Mouse (Mus musculus) CH12.LX (cell line): ENCODE results near the gene Gm13539. TPM values are rescaled to one million over a fixed set of nuclear protein-coding genes. Genes with fewer than 3 reads are reported as not detected.
"Not testable (repeated sequence)": the region's sequence is repeated elsewhere in the genome, so short reads cannot be mapped to it uniquely, and the experiment has no call there.

Experiments used
- DNase-seq: peaks from one replicate; pipeline ENCODE4 v3.0.0-alpha.2; 2013; ENCODE audit errors: extremely low read depth
- H3K27ac ChIP-seq: 2 replicates; pipeline ENCODE4 v1.5.1; 2012; ENCODE audit warnings: low read depth, mild to moderate bottlenecking, control low read depth, moderate library complexity; ENCODE audit not compliant: insufficient read depth
- H3K27me3 ChIP-seq: replicated peaks from 2 replicates; pipeline ENCODE3; 2012; ENCODE audit warnings: inconsistent platforms
- H3K36me3 ChIP-seq, 2 experiments: replicated peaks in 1 of 2; 2 replicates each; pipeline versions ENCODE3 to v1.6.1; 2012; ENCODE audit warnings: inconsistent platforms in 1 of 2, low read length in 1 of 2, mild to moderate bottlenecking in 1 of 2, mixed read lengths in 1 of 2, moderate library complexity in 1 of 2; ENCODE audit not compliant: control insufficient read depth in 1 of 2, insufficient read depth in 1 of 2
- H3K4me1 ChIP-seq, 2 experiments: 2 replicates each; pipeline ENCODE4 v1.6.1; 2012; ENCODE audit warnings: inconsistent platforms in 1 of 2, moderate library complexity in 1 of 2; ENCODE audit not compliant: insufficient read depth in 2 of 2, control insufficient read depth in 1 of 2
- H3K4me2 ChIP-seq: 2 replicates; pipeline ENCODE4 v1.6.1; 2012; ENCODE audit warnings: low read depth, mild to moderate bottlenecking, control low read depth; ENCODE audit not compliant: poor library complexity, insufficient read depth, severe bottlenecking
- H3K4me3 ChIP-seq, 3 experiments: fragments of 150-350 bp in 1 of 3; sonication (generic) in 1 of 3; replicated peaks in 1 of 3; 2 replicates each; pipeline versions ENCODE3 to v1.5.1; 2011 to 2012; ENCODE audit warnings: low read depth in 2 of 3, low read length in 2 of 3, mild to moderate bottlenecking in 2 of 3, moderate library complexity in 2 of 3, control low read depth in 1 of 3, improper control_type of control experiment in 1 of 3, inconsistent platforms in 1 of 3, mixed read lengths in 1 of 3; ENCODE audit not compliant: poor library complexity in 1 of 3
- H3K79me2 ChIP-seq: replicated peaks from 2 replicates; pipeline ENCODE4 v1.6.1; 2012; ENCODE audit warnings: mild to moderate bottlenecking, moderate library complexity; ENCODE audit not compliant: control insufficient read depth, poor library complexity, insufficient read depth, severe bottlenecking; ENCODE audit errors: extremely low read depth
- H3K9ac ChIP-seq: 2 replicates; pipeline ENCODE4 v1.6.1; 2012; ENCODE audit warnings: low read depth, mild to moderate bottlenecking, control low read depth, moderate library complexity; ENCODE audit not compliant: insufficient read depth
- H3K9me3 ChIP-seq: replicated peaks from 2 replicates; pipeline ENCODE3; 2012; ENCODE audit warnings: low read length, inconsistent platforms, mixed read lengths
- CHD2 ChIP-seq: IDR thresholded peaks from 2 replicates; pipeline ENCODE4 v1.6.1; 2011; ENCODE audit warnings: low read length, improper control_type of control experiment
- CTCF ChIP-seq, 2 experiments: IDR thresholded peaks in 1 of 2; conservative IDR thresholded peaks in 1 of 2; 2 replicates each; pipeline ENCODE4 v1.5.1; 2011 to 2012; ENCODE audit warnings: low read depth in 2 of 2, low read length in 2 of 2, improper control_type of control experiment in 1 of 2, inconsistent platforms in 1 of 2, mild to moderate bottlenecking in 1 of 2, moderate library complexity in 1 of 2
- EP300 ChIP-seq: IDR thresholded peaks from 2 replicates; pipeline ENCODE4 v1.6.1; 2011; ENCODE audit warnings: low read length, improper control_type of control experiment
- ETS1 ChIP-seq: conservative IDR thresholded peaks from 2 replicates; pipeline ENCODE4 v1.6.1; 2012; ENCODE audit warnings: low read depth, mild to moderate bottlenecking, inconsistent platforms, low read length, improper control_type of control experiment, moderate library complexity
- HCFC1 ChIP-seq: IDR thresholded peaks from 2 replicates; pipeline ENCODE4 v1.6.1; 2012; ENCODE audit warnings: low read depth, mild to moderate bottlenecking, inconsistent platforms, low read length, improper control_type of control experiment
- JUN ChIP-seq: IDR thresholded peaks from 2 replicates; pipeline ENCODE4 v1.6.1; 2011; ENCODE audit warnings: low read depth, mild to moderate bottlenecking, low read length, improper control_type of control experiment, moderate library complexity; ENCODE audit not compliant: insufficient read depth
- JUND ChIP-seq: conservative IDR thresholded peaks from 2 replicates; pipeline ENCODE4 v1.6.1; 2011; ENCODE audit warnings: low read depth, low read length, improper control_type of control experiment
- MAFK ChIP-seq: IDR thresholded peaks from 2 replicates; pipeline ENCODE4 v1.6.1; 2011; ENCODE audit warnings: low read length, improper control_type of control experiment; ENCODE audit not compliant: insufficient replicate concordance
- MEF2A ChIP-seq: IDR thresholded peaks from 2 replicates; pipeline ENCODE4 v1.6.1; 2014; ENCODE audit warnings: low read depth, mild to moderate bottlenecking, inconsistent platforms, low read length, improper control_type of control experiment, borderline replicate concordance
- NELFE ChIP-seq: IDR thresholded peaks from 2 replicates; pipeline ENCODE4 v1.6.1; 2011; ENCODE audit warnings: low read depth, low read length, improper control_type of control experiment
- NRF1 ChIP-seq: IDR thresholded peaks from 2 replicates; pipeline ENCODE4 v1.6.1; 2014; ENCODE audit warnings: low read depth, mild to moderate bottlenecking, inconsistent platforms, low read length, improper control_type of control experiment, moderate library complexity
- RAD21 ChIP-seq: IDR thresholded peaks from 2 replicates; pipeline ENCODE4 v1.6.1; 2011; ENCODE audit warnings: low read depth, mild to moderate bottlenecking, low read length, improper control_type of control experiment, moderate library complexity
- RCOR1 ChIP-seq: conservative IDR thresholded peaks from 2 replicates; pipeline ENCODE4 v1.6.1; 2012; ENCODE audit warnings: low read depth, mild to moderate bottlenecking, inconsistent platforms, low read length, improper control_type of control experiment
- TCF12 ChIP-seq: IDR thresholded peaks from 2 replicates; pipeline ENCODE4 v1.6.1; 2014; ENCODE audit warnings: low read depth, mild to moderate bottlenecking, inconsistent platforms, low read length, improper control_type of control experiment
- UBTF ChIP-seq: IDR thresholded peaks from 2 replicates; pipeline ENCODE4 v1.6.1; 2012; ENCODE audit warnings: low read depth, mild to moderate bottlenecking, inconsistent platforms, low read length, improper control_type of control experiment, moderate library complexity
- USF2 ChIP-seq: conservative IDR thresholded peaks from 2 replicates; pipeline ENCODE4 v1.6.1; 2011; ENCODE audit warnings: low read depth, low read length, improper control_type of control experiment
- ZMIZ1 ChIP-seq: IDR thresholded peaks from 2 replicates; pipeline ENCODE4 v1.6.1; 2012; ENCODE audit warnings: low read depth, mild to moderate bottlenecking, inconsistent platforms, low read length, improper control_type of control experiment
- dilution Hi-C: fragments of 300-500 bp; cut with MboI; formaldehyde crosslinking; loops from 2 replicates; pipeline ENCODE4 v1.14.3; 2020; ENCODE audit warnings: low sequenced_read_pairs; ENCODE audit not compliant: extremely low pct_unique_long_range_greater_than_20kb, extremely low pct_ligation_motif_present
- in situ Hi-C: fragments of 300-500 bp; cut with MboI; formaldehyde crosslinking; loops from 3 replicates; pipeline ENCODE4 v1.14.3; 2019; ENCODE audit warnings: low sequenced_read_pairs, low pct_ligation_motif_present, low pct_unique_long_range_greater_than_20kb, mixed read lengths
- polyA plus RNA-seq: library from polyadenylated mRNA; unstranded; fragments of >175 nt; gene quantifications from 2 replicates; pipeline ENCODE4 v1.2.1, GENCODE M21; 2012; ENCODE audit warnings: low read depth; ENCODE audit not compliant: insufficient read length
- total RNA-seq, 2 experiments: library from RNA; depleted of rRNA; stranded (reverse); fragments of 300-350 nt in 1 of 2; fragments of >200 nt in 1 of 2; gene quantifications; 2 replicates each; pipeline ENCODE4 v1.2.3; 2012 to 2014

The Gm13539 gene
- total and polyA plus RNA-seq, 3 experiments: not detected

DNA sequence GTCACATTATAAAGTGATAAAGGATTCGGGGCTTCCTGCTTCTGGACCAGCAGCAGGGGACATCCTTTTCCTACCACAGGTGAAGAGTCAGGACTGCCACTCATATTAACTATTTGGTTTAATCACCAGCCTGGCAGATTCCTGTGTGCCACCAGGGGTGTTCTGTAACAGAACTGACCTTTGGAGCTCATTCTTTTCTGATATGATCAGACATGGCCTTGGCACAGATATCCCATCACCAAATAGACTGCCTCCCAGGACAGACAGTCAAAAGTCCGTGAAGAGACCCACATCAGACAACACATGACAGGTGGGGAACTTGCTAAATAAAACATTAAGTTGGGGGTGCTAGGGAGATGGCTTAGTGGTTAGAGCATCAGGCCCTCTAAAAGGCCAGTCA is 29.7 kb downstream of the Gm13539 start:
- Histone ChIP-seq H3K4me3 (no peak overlapping the region), H3K9ac (no peak overlapping the region), H3K27ac (no peak overlapping the region), H3K27me3 (peaks cover 23% of the 10 kb centered on the region), H3K79me2 (no peaks in the 10 kb centered on the region), H3K4me2 (no peak overlapping the region), H3K4me1 (no peaks in the 10 kb centered on the region; a peak in 1 of 4 replicates), H3K36me3 (no peaks in the 10 kb centered on the region), H3K9me3 (peaks cover 3% of the 10 kb centered on the region)
- DNase-seq: no peak
- dilution Hi-C loops: no loop called here
- in situ Hi-C loops: no loop called here
- TF ChIP-seq JUND (no peak), HCFC1 (no peak), CTCF (conservative IDR thresholded peaks at IDR 0.05 in 1 of 2, IDR thresholded peaks at IDR 0.05 in 1 of 2; ENCODE audit: low read depth in 2 of 2, low read length in 2 of 2) (no peak), RAD21 (no peak), RCOR1 (no peak)

DNA sequence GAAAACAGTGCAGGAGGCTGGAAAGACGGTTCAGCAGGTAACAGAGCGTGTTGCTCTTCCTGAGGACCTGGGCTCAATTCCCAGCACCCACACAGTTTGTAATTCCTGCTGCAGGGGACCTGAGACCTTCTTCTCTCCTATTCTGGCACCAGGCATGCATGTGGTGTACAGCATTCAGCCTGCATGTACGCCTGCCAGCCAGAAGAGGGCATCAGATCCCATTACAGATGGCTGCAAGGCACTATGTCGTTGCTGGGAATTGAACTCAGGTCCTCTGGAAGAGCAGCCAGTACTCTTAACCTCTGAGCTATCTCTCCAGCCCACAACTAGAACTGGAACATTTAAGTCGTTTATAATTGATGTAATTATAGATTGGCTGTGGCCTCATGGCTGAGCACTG is 31.3 kb downstream of the Gm13539 start:
- dilution Hi-C loops: no loop called here
- in situ Hi-C loops: no loop called here
- Histone ChIP-seq H3K36me3 (no peaks in the 10 kb centered on the region), H3K27ac (no peak overlapping the region), H3K4me2 (no peak overlapping the region), H3K4me1 (no peaks in the 10 kb centered on the region; a peak in 1 of 4 replicates), H3K27me3 (peaks cover 36% of the 10 kb centered on the region), H3K4me3 (no peak overlapping the region), H3K9ac (no peak overlapping the region), H3K79me2 (no peaks in the 10 kb centered on the region), H3K9me3 (peaks cover 3% of the 10 kb centered on the region)
- TF ChIP-seq CTCF (conservative IDR thresholded peaks at IDR 0.05 in 1 of 2, IDR thresholded peaks at IDR 0.05 in 1 of 2; ENCODE audit: low read depth in 2 of 2, low read length in 2 of 2): peak; percentile 29 to 31; a peak in 2 of 4 replicates
- no peak for TF ChIP-seq NELFE
- DNase-seq: peak; percentile 3

DNA sequence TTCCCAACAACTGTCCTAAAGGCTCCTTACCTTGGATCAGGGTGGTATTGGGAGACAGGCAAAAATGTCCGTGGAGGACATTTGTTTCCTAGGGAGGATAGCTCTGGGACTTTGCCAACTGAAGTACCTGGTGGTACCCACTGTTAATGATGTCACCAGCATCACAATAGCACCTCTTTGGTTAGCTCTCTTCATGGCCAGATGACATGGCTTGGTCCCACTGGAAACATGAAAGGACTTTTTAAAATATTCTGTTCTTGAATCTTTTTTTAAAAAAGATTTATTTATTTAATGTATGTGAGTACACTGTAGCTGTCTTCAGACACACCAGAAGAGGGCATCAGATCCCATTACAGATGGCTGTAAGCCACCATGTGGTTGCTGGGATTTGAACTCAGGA is 33.7 kb downstream of the Gm13539 start, which contains the start of gene Glt6d1:
TSS of gene Glt6d1 (minus strand) at position 101 of the 400 bp plus-strand sequence.
- H3K27ac ChIP-seq, H3K4me2 ChIP-seq, H3K36me3 ChIP-seq, DNase-seq, dilution Hi-C loops, H3K4me3 ChIP-seq, H3K4me1 ChIP-seq, H3K9ac ChIP-seq, H3K79me2 ChIP-seq, H3K9me3 ChIP-seq: not testable (repeated sequence)
- in situ Hi-C loops: loop anchor here (5.0 kb wide), 1 partner anchor 48 kb away; the partner anchor contains the start of gene Lcn3
- H3K27me3 ChIP-seq: peaks cover 51% of the 10 kb centered on the region

DNA sequence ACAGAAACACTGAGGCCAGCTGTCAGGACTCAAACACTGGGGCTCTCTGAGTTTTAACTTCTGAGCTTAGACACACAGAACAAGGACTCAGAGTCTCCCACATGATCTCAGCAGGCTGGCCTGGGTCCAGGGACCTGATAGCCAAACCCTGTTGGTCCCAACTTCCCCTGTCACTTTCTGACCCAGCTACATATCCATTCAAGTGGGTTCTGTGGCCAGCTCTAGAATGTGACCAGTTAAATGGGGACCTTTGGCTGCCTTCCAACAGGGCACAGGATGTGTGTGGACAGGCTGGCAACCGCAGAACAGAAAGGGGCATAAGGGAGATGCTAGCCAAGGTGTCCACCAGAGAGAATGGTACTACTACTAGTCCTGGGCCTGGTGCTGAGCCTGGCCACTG is 40.7 kb downstream of the Gm13539 start, which contains the start of gene Lcn9:
TSS of gene Lcn9 (plus strand) at position 348 of the 400 bp plus-strand sequence.
- no peaks in the 10 kb centered on the region for H3K79me2 ChIP-seq
- DNase-seq: no peak
- no peak within 1 kb of the TSS for H3K4me2 ChIP-seq
- H3K27me3 ChIP-seq: peaks cover 84% of the 10 kb centered on the region
- H3K36me3 ChIP-seq: no peaks in the 10 kb centered on the region
- H3K9me3 ChIP-seq: no peaks in the 10 kb centered on the region
- no peaks in the 10 kb centered on the region for H3K4me1 ChIP-seq
- no peak within 1 kb of the TSS for H3K9ac ChIP-seq
- H3K27ac ChIP-seq: no peak within 1 kb of the TSS
- in situ Hi-C loops (no loop called here), dilution Hi-C loops (no loop called here)
- H3K4me3 ChIP-seq: no peak within 1 kb of the TSS
- TF ChIP-seq TCF12 (no peak), EP300 (no peak), CHD2 (no peak), MAFK (no peak), ZMIZ1 (no peak), CTCF (conservative IDR thresholded peaks at IDR 0.05 in 1 of 2, IDR thresholded peaks at IDR 0.05 in 1 of 2; ENCODE audit: low read depth in 2 of 2, low read length in 2 of 2) (no peak), UBTF (no peak), MEF2A (no peak), ETS1 (no peak), USF2 (no peak), JUND (no peak), NELFE (no peak), NRF1 (no peak), JUN (no peak)
